Mouse (Mus musculus): Measurements from ENCODE around the gene Ppfia4. TPM values are rescaled to one million over a fixed set of nuclear protein-coding genes. Genes with fewer than 3 reads are reported as not detected.

Ppfia4 gene
- polyA plus RNA-seq, 1 experiment from 2014 or later = 2.1 TPM

GRCm38 (mm10) chr1:134361195-134361856 lies 28.6 kb upstream of the Ppfia4 start:
- peak overlapping the region; percentile 85 for H3K4me3 ChIP-seq (ENCODE audit: low read depth, low read length)
- H3K27me3 ChIP-seq (replicated peaks; ENCODE audit: control insufficient read depth, insufficient read depth, low read length) = no peaks in the 10 kb centered on the region
- WGBS = 1% methylated on average over 42 of the region's 44 CpGs
- H3K27ac ChIP-seq (ENCODE audit: low read depth, low read length) = peak overlapping the region; percentile 86
- peak overlapping the region; percentile 85 for H3K4me2 ChIP-seq
- peaks cover 15% of the 10 kb centered on the region for H3K36me3 ChIP-seq (ENCODE audit: control insufficient read depth, insufficient read depth, low read length)
- peak overlapping the region; percentile 88 for H3K9ac ChIP-seq (ENCODE audit: low read depth, low read length)
- DNase-seq (ENCODE audit: low spot score) = no peak
- H3K4me1 ChIP-seq (replicated peaks; ENCODE audit: control insufficient read depth, insufficient read depth, low read length) = peaks cover 7% of the 10 kb centered on the region; the same call in 1 of the 2 replicates
- ATAC-seq (replicated peaks; ENCODE audit: low FRiP score) = peak; percentile 85
- no peaks in the 10 kb centered on the region for H3K9me3 ChIP-seq (ENCODE audit: control insufficient read depth, low read length)

GRCm38 (mm10) chr1:134360656-134361055 lies 27.9 kb upstream of the Ppfia4 start:
- peaks cover 7% of the 10 kb centered on the region; the same call in 1 of the 2 replicates for H3K4me1 ChIP-seq (replicated peaks; ENCODE audit: control insufficient read depth, insufficient read depth, low read length)
- no peaks in the 10 kb centered on the region for H3K27me3 ChIP-seq (replicated peaks; ENCODE audit: control insufficient read depth, insufficient read depth, low read length)
- H3K27ac ChIP-seq (ENCODE audit: low read depth, low read length) = 0 out of 2 replicates have a peak overlapping the region, but pooled peaks have one; percentile 86
- 58% methylated on average over 7 of the region's 7 CpGs for WGBS
- peak overlapping the region; percentile 85 for H3K4me2 ChIP-seq
- H3K4me3 ChIP-seq (ENCODE audit: low read depth, low read length) = peak overlapping the region; percentile 85
- H3K36me3 ChIP-seq (ENCODE audit: control insufficient read depth, insufficient read depth, low read length) = peaks cover 22% of the 10 kb centered on the region
- DNase-seq (ENCODE audit: low spot score) (no peak), ATAC-seq (replicated peaks; ENCODE audit: low FRiP score) (no peak)
- H3K9ac ChIP-seq (ENCODE audit: low read depth, low read length) = peak overlapping the region; percentile 88
- H3K9me3 ChIP-seq (ENCODE audit: control insufficient read depth, low read length) = no peaks in the 10 kb centered on the region

GRCm38 (mm10) chr1:134357461-134357860 lies 24.7 kb upstream of the Ppfia4 start:
- no peak overlapping the region for H3K4me3 ChIP-seq (ENCODE audit: low read depth, low read length)
- H3K27me3 ChIP-seq (replicated peaks; ENCODE audit: control insufficient read depth, insufficient read depth, low read length) = no peaks in the 10 kb centered on the region
- peaks cover 39% of the 10 kb centered on the region for H3K36me3 ChIP-seq (ENCODE audit: control insufficient read depth, insufficient read depth, low read length)
- H3K27ac ChIP-seq (ENCODE audit: low read depth, low read length) = no peak overlapping the region
- H3K9ac ChIP-seq (ENCODE audit: low read depth, low read length) = no peak overlapping the region
- DNase-seq (ENCODE audit: low spot score) = no peak
- 68% methylated on average over 4 of the region's 4 CpGs for WGBS
- ATAC-seq (replicated peaks; ENCODE audit: low FRiP score) = no peak
- H3K9me3 ChIP-seq (ENCODE audit: control insufficient read depth, low read length) = no peaks in the 10 kb centered on the region
- peaks cover 5% of the 10 kb centered on the region; the same call in 1 of the 2 replicates for H3K4me1 ChIP-seq (replicated peaks; ENCODE audit: control insufficient read depth, insufficient read depth, low read length)
- H3K4me2 ChIP-seq = no peak overlapping the region

- Histone ChIP-seq H3K4me3 (ENCODE audit: low read depth, low read length) (no peak overlapping the region), H3K9me3 (ENCODE audit: control insufficient read depth, low read length) (no peaks in the 10 kb centered on the region), H3K27me3 (replicated peaks; ENCODE audit: control insufficient read depth, insufficient read depth, low read length) (no peaks in the 10 kb centered on the region), H3K36me3 (ENCODE audit: control insufficient read depth, insufficient read depth, low read length) (peaks cover 51% of the 10 kb centered on the region), H3K27ac (ENCODE audit: low read depth, low read length) (no peak overlapping the region), H3K4me2 (no peak overlapping the region), H3K4me1 (replicated peaks; ENCODE audit: control insufficient read depth, insufficient read depth, low read length) (no peaks in the 10 kb centered on the region; the same call in 1 of the 2 replicates), H3K9ac (ENCODE audit: low read depth, low read length) (no peak overlapping the region)
- DNase-seq (ENCODE audit: low spot score) (no peak), ATAC-seq (replicated peaks; ENCODE audit: low FRiP score) (no peak)
- WGBS = 95% methylated on average over 2 of the region's 2 CpGs
These were observed 20.6 kb upstream of the Ppfia4 start for GRCm38 (mm10) chr1:134353326-134353725.

GRCm38 (mm10) chr1:134347791-134348190 lies 15.1 kb upstream of the Ppfia4 start:
- Histone ChIP-seq H3K36me3 (ENCODE audit: control insufficient read depth, insufficient read depth, low read length) (peaks cover 32% of the 10 kb centered on the region), H3K9me3 (ENCODE audit: control insufficient read depth, low read length) (no peaks in the 10 kb centered on the region), H3K4me1 (replicated peaks; ENCODE audit: control insufficient read depth, insufficient read depth, low read length) (peaks cover 5% of the 10 kb centered on the region), H3K4me2 (no peak overlapping the region), H3K4me3 (ENCODE audit: low read depth, low read length) (no peak overlapping the region), H3K27me3 (replicated peaks; ENCODE audit: control insufficient read depth, insufficient read depth, low read length) (no peaks in the 10 kb centered on the region), H3K27ac (ENCODE audit: low read depth, low read length) (no peak overlapping the region), H3K9ac (ENCODE audit: low read depth, low read length) (no peak overlapping the region)
- WGBS = 91% methylated on average over 9 of the region's 9 CpGs
- ATAC-seq (replicated peaks; ENCODE audit: low FRiP score) (no peak), DNase-seq (ENCODE audit: low spot score) (no peak)

GRCm38 (mm10) chr1:134345075-134345474 lies 12.3 kb upstream of the Ppfia4 start:
- no peak overlapping the region for H3K9ac ChIP-seq (ENCODE audit: low read depth, low read length)
- peaks cover 5% of the 10 kb centered on the region for H3K4me1 ChIP-seq (replicated peaks; ENCODE audit: control insufficient read depth, insufficient read depth, low read length)
- ATAC-seq (replicated peaks; ENCODE audit: low FRiP score) (no peak), DNase-seq (ENCODE audit: low spot score) (no peak)
- H3K27ac ChIP-seq (ENCODE audit: low read depth, low read length) = no peak overlapping the region
- peaks cover 13% of the 10 kb centered on the region; the same call in 1 of the 2 replicates for H3K36me3 ChIP-seq (ENCODE audit: control insufficient read depth, insufficient read depth, low read length)
- H3K4me2 ChIP-seq = peak overlapping the region; percentile 91
- WGBS = 76% methylated on average over 4 of the region's 4 CpGs
- peak overlapping the region; percentile 30 for H3K4me3 ChIP-seq (ENCODE audit: low read depth, low read length)
- no peaks in the 10 kb centered on the region for H3K9me3 ChIP-seq (ENCODE audit: control insufficient read depth, low read length)
- no peaks in the 10 kb centered on the region for H3K27me3 ChIP-seq (replicated peaks; ENCODE audit: control insufficient read depth, insufficient read depth, low read length)

- peak; percentile 96 for ATAC-seq (replicated peaks; ENCODE audit: low FRiP score)
- no peak overlapping the region for H3K27ac ChIP-seq (ENCODE audit: low read depth, low read length)
- DNase-seq (ENCODE audit: low spot score) = peak; percentile 94
- H3K9ac ChIP-seq (ENCODE audit: low read depth, low read length) = peak overlapping the region; percentile 35; the same call in 1 of the 2 replicates
- H3K27me3 ChIP-seq (replicated peaks; ENCODE audit: control insufficient read depth, insufficient read depth, low read length) = no peaks in the 10 kb centered on the region
- peaks cover 9% of the 10 kb centered on the region; the same call in 1 of the 2 replicates for H3K36me3 ChIP-seq (ENCODE audit: control insufficient read depth, insufficient read depth, low read length)
- H3K9me3 ChIP-seq (ENCODE audit: control insufficient read depth, low read length) = no peaks in the 10 kb centered on the region
- 2% methylated on average over 54 of the region's 54 CpGs for WGBS
- H3K4me3 ChIP-seq (ENCODE audit: low read depth, low read length) = peak overlapping the region; percentile 51
- H3K4me2 ChIP-seq = peak overlapping the region; percentile 91
- peaks cover 5% of the 10 kb centered on the region for H3K4me1 ChIP-seq (replicated peaks; ENCODE audit: control insufficient read depth, insufficient read depth, low read length)
These were observed 11.6 kb upstream of the Ppfia4 start for GRCm38 (mm10) chr1:134344005-134344950.

GRCm38 (mm10) chr1:134343567-134343966 lies 10.8 kb upstream of the Ppfia4 start:
- DNase-seq (ENCODE audit: low spot score) (peak; percentile 31), ATAC-seq (replicated peaks; ENCODE audit: low FRiP score) (no peak)
- no peak overlapping the region for H3K27ac ChIP-seq (ENCODE audit: low read depth, low read length)
- whole genome bisulfite sequencing = 20% methylated on average over 2 of the region's 2 CpGs
- H3K36me3 ChIP-seq (ENCODE audit: control insufficient read depth, insufficient read depth, low read length) = peaks cover 9% of the 10 kb centered on the region; the same call in 1 of the 2 replicates
- peaks cover 5% of the 10 kb centered on the region for H3K4me1 ChIP-seq (replicated peaks; ENCODE audit: control insufficient read depth, insufficient read depth, low read length)
- H3K4me2 ChIP-seq = peak overlapping the region; percentile 91
- H3K4me3 ChIP-seq (ENCODE audit: low read depth, low read length) = no peak overlapping the region
- H3K9ac ChIP-seq (ENCODE audit: low read depth, low read length) = no peak overlapping the region
- H3K9me3 ChIP-seq (ENCODE audit: control insufficient read depth, low read length) = no peaks in the 10 kb centered on the region
- no peaks in the 10 kb centered on the region for H3K27me3 ChIP-seq (replicated peaks; ENCODE audit: control insufficient read depth, insufficient read depth, low read length)
